Mouse (Mus musculus) R1 (cell line): ENCODE data around the gene Btk.

Experiments
- DNase-seq: peaks from one replicate; pipeline ENCODE4 v3.0.0-alpha.2; 2018; ENCODE audit warnings: low read depth, low spot score

Btk gene

DNA sequence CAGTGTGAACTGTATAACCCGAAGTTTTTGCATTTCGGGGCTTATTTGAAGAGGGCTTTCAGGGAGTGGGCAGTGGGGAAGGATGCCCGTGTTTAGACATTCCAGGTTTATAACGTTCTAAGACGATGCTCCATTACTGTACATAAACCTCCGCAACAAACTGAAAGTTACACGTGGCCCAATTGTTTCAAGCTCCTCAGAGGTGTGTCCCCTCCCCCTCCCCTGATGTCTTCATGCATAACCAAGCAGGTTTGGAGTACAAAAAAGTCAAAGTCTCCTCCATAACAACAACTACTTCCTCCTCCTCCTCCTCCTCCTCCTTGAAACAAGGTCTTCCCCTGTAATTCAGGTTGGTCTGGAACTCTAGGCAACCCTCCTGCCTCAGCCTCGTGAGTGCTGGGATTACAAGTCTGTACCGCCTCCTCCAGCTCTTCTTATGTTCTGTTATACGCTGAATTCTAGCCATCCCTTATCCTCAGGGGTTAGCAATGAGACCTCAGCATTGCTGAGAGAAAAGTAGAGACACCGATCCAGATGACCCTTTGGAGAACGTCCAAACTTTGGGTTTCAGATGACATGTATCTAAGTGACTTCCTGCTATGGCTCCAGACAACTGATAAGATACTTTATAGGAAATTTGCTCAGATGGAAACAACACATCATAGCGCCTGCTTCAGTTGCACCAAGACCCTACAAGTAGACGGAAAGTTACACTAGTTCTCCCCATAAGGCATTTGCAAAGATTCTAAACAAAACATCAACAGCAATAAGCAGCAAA, 2.7 kb downstream of the Btk start:
- no peak for DNase-seq

DNA sequence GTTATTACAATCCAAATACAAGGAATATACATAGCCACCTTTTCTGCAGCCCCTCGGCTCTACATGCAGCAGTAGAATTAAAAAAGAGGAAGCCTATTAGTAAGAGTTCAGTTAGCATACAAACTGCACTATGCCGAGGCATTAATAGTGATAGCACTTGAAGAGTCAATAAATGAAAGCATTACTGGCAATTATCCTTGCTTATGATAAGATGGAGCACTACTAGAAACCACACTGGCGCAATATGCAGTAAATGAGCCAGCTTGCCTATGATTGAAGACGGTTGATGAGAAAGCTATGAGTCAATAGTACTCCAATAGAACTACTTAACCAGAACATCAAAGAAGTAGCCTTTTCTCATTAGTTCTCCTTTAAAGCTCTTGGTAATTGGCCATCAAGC, 5.5 kb downstream of the Btk start:
- no peak for DNase-seq

DNA sequence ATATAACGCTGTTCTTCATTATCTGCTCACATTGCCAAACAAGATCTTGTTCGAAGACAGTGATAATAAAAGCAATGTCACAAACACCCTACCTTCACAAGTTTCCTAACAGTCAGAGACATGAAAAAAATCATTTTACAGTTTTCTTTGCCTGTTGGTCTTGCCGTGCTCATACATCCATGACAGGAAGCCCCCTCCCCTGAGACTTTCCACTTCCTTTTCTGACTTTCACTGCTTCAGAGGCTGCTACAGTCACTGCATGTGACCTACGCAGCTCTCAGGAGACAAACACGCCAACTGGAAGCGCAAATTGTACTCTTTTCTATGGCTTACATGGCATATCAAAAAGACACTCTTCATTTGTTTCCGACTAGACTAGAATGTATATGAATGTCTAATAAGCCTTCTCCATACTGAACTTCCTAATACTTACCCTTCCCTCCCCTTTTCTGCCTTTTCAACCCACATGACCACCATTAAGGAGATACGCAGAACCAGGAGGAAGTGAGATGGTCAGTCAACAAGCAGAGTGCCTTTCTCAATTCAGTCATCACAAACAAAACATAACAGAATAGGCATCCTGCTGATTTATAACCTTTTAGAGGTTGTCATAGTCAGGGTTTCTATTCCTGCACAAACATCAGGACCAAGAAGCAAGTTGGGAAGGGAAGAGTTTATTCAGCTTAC, 16.7 kb downstream of the Btk start:
- no peak for DNase-seq

DNA sequence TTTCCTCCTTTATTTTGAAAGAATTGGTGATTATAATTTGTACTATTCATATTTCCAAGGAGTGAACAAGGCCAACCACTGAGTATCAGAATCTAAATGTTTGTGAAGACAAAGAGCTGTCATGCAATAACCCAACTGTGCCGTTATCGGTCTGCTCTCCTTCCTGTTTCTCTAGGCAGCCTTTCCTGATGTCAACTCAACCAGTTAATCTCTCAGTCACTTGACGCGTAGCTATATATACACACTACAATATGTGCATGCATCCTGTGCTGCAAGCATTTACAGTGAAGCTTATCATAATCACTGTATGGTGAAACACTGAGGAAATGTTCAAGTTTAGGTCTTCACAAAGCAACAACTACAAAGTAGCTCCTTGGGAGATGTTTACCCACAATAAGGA, 19.0 kb downstream of the Btk start:
- DNase-seq = no peak

DNA sequence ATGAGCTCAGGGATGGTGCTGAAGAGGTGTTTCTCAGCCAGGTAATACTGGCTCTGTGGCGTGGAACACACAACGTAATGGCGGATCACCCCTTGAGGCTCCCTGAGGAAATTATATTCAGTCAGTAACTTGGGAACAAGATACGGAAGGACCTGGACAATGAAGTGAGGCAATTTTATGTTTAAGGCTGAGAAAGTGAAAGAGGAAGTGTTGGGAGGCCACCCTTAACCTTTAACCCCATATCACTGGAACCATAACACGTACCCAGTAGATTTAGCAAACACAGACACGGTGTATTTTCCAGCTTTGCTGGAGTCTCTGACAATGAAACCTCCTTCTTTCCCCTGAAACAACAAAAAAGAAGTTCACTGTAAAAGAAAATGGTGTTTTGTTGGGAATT, 28.9 kb downstream of the Btk start:
- DNase-seq = no peak

DNA sequence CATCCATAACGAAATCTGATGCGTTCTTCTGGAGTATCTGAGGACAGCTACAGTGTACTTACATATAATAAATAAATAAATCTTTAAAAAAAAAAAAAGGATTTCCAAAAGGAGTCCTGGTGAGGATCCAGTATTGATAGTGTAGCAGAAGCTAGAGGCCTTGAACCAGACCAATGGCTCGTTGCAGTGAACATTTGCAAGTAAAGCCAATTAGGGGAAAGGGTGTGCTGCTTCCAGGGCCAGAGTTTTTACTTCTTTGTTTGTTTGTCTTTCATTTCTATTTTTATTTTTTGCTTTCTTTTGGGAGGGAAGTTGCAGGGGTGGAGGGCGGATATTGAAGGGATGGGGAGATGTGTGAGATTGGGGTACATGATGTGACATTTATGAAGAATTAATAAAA, 30.0 kb downstream of the Btk start:
- no peak for DNase-seq

DNA sequence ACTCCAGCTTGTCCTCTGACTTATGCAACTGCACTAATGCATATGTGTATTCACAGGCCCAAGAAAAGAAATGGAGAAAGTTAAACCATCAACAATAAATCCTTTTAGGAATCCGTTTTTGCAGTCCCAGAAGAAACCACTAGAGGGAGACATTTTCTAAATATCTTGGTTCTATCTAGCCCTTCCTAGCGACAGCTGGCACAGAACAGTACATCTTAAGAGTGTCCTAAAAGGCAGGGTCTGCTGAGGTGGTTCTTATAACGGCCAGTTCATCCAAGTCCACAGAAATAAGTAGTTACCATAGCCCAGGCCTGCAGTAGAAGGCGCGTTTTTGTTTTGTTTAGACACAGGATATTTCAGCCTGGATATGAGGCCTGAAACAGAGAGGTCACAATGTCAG, 32.5 kb downstream of the Btk start:
- DNase-seq = peak; percentile 52

DNA sequence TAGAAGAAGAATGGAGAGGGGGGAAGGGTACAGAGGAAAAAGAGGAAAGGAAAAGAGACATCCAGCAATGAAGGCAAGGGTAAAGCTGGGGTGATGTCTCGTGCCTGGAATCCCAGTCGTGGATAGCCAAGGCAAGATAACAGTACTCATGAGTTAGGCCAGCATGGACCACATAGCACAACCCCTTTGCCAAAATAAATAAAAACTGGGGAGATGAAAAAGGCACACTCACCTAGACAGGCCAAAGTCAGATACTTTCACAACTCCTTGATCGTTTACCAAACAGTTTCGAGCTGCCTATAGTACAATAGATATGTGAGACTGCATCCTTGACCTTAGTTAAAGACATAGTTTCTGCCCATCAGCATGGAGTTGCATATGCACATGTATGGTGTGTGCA, 36.0 kb downstream of the Btk start:
- no peak for DNase-seq

DNA sequence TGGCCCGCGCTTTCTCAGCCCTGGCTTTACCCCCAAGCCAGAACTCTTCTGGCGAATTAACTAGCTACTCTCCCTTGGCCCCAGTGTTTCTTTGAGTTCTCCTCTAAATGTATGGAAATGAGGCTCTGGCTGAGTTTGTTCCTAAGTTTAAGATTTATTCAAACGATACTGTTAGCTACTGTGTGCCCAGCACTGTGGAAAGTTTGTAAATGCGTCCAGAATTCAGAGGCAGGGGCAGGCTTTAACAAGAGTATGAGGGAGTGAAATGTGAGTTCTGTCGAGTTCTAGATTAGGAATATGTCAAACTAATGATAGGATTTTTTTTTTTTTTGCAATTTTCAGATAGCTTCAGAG, 41.4 kb downstream of the Btk start:
- DNase-seq = no peak

DNA sequence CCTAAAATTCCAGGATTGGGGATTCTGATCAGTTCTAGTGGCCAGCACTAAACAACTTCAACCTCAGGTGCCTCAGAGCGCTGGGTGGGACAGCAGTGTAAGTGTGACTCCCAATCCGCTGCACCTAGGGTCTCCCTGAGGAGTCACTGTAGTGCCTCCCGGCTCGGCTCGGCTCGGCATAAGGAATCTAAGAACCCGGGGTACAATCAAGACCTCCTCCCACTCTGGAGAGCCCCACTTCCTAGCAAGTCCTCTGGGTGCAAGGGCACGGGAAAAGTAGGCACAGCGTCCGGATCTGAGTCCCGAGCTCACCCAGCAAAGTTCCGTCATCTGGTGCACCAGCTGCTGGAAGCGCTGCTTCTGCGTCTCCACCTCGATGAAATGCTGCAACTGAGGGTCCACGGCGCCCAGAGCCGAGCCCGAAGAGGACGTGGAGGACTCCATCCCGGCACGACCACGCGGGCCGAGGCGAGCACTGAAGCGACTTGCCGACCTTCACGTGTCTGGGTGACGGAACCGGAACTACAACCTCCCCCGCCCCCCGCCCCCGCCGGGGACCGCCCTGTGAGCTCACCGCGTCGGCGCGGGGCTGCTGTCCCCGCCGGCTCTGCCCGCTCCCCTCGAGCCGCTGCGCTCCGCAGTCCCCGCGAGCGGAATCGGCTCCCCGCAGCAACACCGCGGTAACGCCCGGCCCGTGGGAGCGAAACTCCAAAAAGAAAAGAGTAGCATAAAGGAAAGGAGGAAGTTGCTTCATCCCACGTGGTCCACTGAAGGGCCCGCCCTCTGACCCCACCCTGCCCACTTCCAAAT, 42.0 kb downstream of the Btk start, which contains the start of gene Timm8a1:
TSS of gene Timm8a1 (minus strand) at position 721 of the 810 bp plus-strand sequence.
- peak; percentile 73 for DNase-seq

DNA sequence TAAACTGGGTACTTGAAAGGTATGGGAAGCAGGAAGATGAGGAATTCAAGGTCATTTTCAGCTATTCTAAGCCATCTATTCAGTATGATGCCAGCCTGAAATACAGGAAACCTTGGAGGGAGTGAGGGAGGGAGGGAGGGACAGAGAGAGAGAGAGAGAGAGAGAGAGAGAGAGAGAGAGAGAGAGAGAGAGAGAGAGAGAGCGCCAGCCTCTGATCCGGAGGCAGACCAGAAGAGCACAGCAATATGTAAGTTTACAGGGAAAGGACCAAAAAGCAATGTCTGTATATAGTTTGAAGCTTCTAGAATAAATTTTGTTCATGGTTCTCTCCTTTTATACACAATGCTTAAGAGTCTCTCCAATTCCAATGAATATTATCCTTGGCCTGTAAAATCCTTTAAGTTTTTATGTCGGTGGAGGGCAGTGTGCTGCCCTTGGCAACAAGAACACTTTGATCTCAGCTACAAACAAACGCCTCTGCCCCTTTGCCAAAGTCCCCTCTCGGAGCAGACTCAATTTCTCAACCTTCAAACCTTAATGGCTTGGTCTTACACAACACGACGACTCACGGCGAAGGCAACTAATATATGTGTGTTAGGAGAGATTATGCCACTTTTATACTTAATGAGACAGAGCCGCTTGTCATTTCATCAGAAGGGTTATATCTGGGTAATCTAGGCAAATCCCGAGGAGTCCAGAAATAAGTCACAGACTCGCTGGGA, 42.8 kb downstream of the Btk start:
- no peak for DNase-seq

DNA sequence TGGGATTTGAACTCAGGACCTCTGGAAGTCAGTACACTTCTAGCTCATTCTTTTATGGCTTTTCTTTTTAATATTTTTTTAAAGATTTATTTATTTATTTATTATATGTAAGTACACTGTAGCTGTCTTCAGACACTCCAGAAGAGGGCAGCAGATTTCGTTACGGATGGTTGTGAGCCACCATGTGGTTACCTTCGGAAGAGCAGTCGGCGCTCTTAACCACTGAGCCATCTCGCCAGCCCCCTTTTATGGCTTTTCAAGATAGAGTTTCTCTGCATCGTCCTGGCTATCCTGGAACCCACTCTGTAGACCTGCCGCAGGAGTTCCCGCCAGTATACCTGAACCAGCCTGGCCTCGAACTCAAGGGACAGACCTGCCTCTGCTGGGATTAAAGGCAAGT, 43.6 kb downstream of the Btk start:
- peak; percentile 57 for DNase-seq

DNA sequence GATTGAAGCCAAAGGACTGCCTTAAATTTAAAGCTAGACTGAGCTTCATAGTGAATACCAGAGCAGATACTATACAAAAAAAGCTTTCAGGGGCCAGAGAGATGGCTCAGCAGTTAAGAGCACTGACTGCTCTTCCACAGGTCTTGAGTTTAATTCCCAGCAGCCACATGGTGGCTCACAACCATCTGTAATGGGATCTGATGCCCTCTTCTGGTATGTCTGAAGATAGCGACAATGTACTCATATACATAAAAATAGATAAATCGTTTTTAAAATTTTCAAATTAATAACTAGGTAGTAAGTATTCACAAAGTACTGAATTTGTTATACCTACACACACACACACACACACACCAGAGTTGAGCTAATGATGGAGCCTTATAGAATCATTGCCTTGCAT, 50.0 kb downstream of the Btk start:
- no peak for DNase-seq

DNA sequence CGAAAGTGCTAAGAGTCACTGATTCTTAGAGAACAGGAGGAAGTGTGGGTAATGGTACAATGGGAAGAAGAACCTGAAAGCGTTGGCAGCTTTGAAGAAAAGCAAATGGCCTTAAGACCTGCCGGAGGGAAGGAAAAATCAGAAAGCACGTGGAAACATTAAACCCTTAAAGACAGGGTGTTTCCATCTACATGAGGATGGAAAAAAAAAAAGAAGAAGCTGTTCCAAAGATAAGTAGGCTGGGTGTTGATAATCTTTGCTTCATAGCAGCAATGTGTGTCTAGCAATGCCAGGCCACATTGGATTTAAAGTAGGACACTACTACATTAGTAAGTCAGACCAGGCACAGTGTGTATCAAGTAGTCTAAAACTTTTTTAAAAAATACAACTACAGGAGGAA, 58.1 kb downstream of the Btk start:
- DNase-seq = no peak

DNA sequence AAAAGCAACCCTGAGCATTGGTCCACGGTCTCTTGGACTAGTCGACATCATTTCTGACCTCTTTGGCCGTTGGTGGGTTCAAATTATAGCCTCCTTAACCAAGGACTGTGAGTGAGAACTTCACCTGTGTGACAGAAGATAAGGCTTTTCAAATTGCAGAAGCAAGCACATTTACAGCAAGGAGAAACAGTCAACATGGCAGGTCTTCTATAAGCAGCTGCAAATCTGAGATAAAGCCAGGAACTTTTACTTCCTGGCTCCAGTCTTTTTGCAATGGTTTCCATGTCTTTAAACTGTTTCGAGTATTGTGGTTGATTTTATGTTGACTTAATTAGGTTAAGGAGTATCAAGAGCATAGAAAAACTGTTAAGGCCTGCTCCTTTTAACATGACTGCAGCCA, 59.6 kb downstream of the Btk start:
- no peak for DNase-seq

DNA sequence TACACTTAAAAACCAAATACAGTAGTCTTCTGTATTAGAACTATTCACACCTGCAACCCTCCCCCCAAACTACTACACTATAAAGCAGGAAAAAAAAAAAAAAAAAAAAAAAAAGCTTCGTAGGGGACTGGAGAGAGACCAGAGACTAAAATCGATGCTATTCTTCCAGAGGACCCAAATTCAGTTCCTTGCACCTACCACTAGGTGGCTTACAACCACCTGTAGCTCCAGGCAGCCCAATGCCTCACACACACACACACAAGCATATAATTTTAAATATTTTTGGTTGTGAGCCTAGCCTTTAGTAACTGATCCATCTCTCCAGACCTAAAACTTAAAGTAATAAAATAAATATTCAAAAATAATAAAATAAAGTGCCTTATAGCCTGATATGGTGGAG, 73.9 kb downstream of the Btk start:
- DNase-seq = peak; percentile 7

DNA sequence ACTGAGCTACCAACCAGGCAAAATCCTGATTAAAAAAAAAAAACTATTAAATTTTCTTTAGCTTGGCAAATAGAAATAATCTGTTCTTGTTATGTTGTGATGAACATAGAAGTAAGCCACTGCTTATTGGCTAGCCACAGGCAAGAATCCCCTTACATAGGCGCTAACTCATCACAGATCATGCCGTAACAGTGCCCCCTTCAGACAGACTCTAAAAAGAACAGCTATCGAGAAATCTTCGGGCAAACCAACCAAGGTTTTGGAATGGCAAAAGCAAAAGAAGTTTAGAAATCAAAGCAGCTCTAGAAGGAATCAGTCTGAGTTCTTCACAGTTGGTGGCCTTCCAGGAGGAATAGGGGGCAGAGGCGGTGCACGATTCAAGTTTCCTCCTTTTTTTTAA, 75.4 kb downstream of the Btk start:
- DNase-seq = no peak

DNA sequence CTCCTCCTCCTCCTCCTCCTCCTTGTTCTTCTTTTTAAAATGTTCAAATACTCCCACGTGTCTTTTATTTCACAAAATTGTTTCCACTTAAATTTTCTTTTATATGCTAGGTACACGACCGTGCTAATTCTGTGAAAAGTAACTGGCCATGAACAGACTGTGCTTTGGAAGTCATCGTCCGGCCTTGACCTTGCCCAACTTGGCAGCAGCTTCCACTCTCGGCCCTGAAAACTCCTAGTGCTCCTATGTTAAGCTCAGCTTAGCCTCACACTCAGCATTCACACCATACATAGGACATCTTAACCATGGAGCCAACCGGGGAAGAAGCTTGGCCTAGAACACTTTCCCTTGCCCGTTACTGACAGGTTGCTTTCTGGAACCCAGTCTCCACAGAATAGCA, 82.7 kb downstream of the Btk start:
- DNase-seq = no peak
